In the genomic region with DNA sequence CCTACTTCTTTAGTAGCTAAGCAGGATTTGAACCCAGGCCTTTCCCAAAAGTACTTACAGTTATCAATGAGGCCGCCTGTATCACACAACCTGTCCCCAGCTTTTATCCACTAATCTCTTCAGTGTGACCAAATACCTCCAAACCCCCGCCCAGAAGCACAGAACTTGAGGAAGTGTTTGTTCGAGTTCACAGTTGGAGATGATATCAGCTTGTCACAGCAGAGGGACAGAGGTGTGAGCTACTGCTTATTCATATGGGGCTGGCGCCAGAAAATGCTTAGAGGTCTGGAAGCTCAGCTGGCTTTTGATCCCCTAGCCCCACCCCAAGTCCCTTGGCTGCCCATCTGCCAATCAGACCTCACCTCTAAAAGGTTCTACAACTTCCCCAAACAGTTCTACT, we compare ENCODE assay signal across 15 mouse cellular contexts.
"Had no signal": no experiment of that assay in that cellular context is flagged by ENCODE, and none has a peak within 500 bp of the region (broad histone marks: within the 10 kb centered on the region; RNA-seq: fewer than 3 reads in every experiment).

No protein-coding gene starts in this region.

- H3K27me3 ChIP-seq: limb, embryonic 15.5 days; neural tube, embryonic 15.5 days; stomach, embryonic 15.5 days had no signal

- H3K9me3 ChIP-seq: kidney, embryonic 15.5 days; limb, embryonic 15.5 days; liver, embryonic 12.5 days; midbrain, embryonic 12.5 days; neural tube, embryonic 15.5 days; stomach, embryonic 15.5 days had no signal

- H3K36me3 ChIP-seq: kidney, embryonic 15.5 days; limb, embryonic 15.5 days; liver, embryonic 12.5 days; midbrain, embryonic 12.5 days; neural tube, embryonic 15.5 days; stomach, embryonic 15.5 days had no signal

- H3K4me3 ChIP-seq: kidney, embryonic 15.5 days; left cerebral cortex, adult 2 months; limb, embryonic 15.5 days; liver, embryonic 12.5 days; midbrain, embryonic 12.5 days; neural tube, embryonic 15.5 days; stomach, embryonic 15.5 days had no signal

- H3K27ac ChIP-seq: kidney, embryonic 15.5 days; left cerebral cortex, adult 2 months; limb, embryonic 15.5 days; liver, embryonic 12.5 days; midbrain, embryonic 12.5 days; neural tube, embryonic 15.5 days; stomach, embryonic 15.5 days had no signal

- ATAC-seq: liver, embryonic 12.5 days; midbrain, embryonic 16.5 days had no signal

- DNase-seq: kidney, postnatal 14 days; lung, embryonic 14.5 days; lung, postnatal 10 days; lung, postnatal 4 days; spleen, adult 18-20 months; thymus, adult 2 months; thymus, postnatal 25 days had no signal

- H3K4me1 ChIP-seq: kidney, embryonic 15.5 days; midbrain, embryonic 12.5 days; neural tube, embryonic 15.5 days; stomach, embryonic 15.5 days had no signal
